9 mouse cellular contexts compared by ENCODE assay signal in genomic region chr2:181644361-181644760, GRCm38 (mm10). TPM values are rescaled to one million over a fixed set of nuclear protein-coding genes. Genes with fewer than 3 reads are reported as not detected.
DNase-seq lines count a peak whose midpoint lies in the region; ATAC-seq and TF ChIP-seq lines count a peak whose summit lies in the region.
"Had no signal": no experiment of that assay in that cellular context is flagged by ENCODE, and none has a peak within 500 bp of the region (broad histone marks: within the 10 kb centered on the region; RNA-seq: fewer than 3 reads in every experiment).

No protein-coding gene starts in this region.

- no peak overlapping the region for H3K9ac ChIP-seq in forebrain, embryonic 13.5 days
- no peak overlapping the region for H3K9ac ChIP-seq in kidney, postnatal 0 days (ENCODE audit: low read depth, low read length)

- no peaks in the 10 kb centered on the region for H3K27me3 ChIP-seq in forebrain, embryonic 10.5 days (ENCODE audit: poor library complexity, severe bottlenecking)
- no peaks in the 10 kb centered on the region for H3K27me3 ChIP-seq in forebrain, embryonic 13.5 days
- H3K27me3 ChIP-seq in kidney, postnatal 0 days (ENCODE audit: insufficient read depth, low read length) = no peaks in the 10 kb centered on the region

- TF ChIP-seq CTCF in kidney, postnatal 0 days (IDR thresholded peaks at IDR 0.05; ENCODE audit: low read depth) = peak; percentile 82

- peaks cover 96% of the 10 kb centered on the region for H3K36me3 ChIP-seq in forebrain, embryonic 10.5 days (replicated peaks)
- peaks cover 88% of the 10 kb centered on the region for H3K36me3 ChIP-seq in forebrain, embryonic 13.5 days (ENCODE audit: poor library complexity, severe bottlenecking)
- H3K36me3 ChIP-seq in kidney, postnatal 0 days (ENCODE audit: insufficient read depth, low read length) = peaks cover 61% of the 10 kb centered on the region

- no peak overlapping the region for H3K4me3 ChIP-seq in forebrain, embryonic 10.5 days
- H3K4me3 ChIP-seq in forebrain, embryonic 13.5 days = no peak overlapping the region
- no peak overlapping the region for H3K4me3 ChIP-seq in kidney, postnatal 0 days (replicated peaks; ENCODE audit: low read depth, low read length)

- no peak for ATAC-seq in forebrain, embryonic 13.5 days
- no peak for ATAC-seq in kidney, postnatal 0 days (replicated peaks; ENCODE audit: low FRiP score, low read depth)
- ATAC-seq in megakaryocyte-erythroid progenitor cell, adult 5-6 weeks (replicated peaks; ENCODE audit: low FRiP score, low TSS enrichment, poor library complexity, severe bottlenecking) = peak; percentile 73

- H3K27ac ChIP-seq in forebrain, embryonic 10.5 days = no peak overlapping the region
- no peak overlapping the region for H3K27ac ChIP-seq in forebrain, embryonic 13.5 days
- no peak overlapping the region for H3K27ac ChIP-seq in kidney, postnatal 0 days

- DNase-seq in forebrain, embryonic 10.5 days (ENCODE audit: extremely low spot score, low spot score) = peak; percentile 39
- peak; percentile 28 to 35 for DNase-seq in right cerebral cortex, adult 2 months (ENCODE audit: low spot score in 2 of 2)
- no peak for DNase-seq in right cerebral cortex, adult 18-20 months
- DNase-seq in cerebellum, postnatal 36 days = peak; percentile 38 to 42
- peak; percentile 63 for DNase-seq in kidney, postnatal 0 days (ENCODE audit: low spot score)
- no peak for DNase-seq in layer of hippocampus, postnatal 14 days (ENCODE audit: low spot score in 2 of 2)

- no peak overlapping the region for H3K4me2 ChIP-seq in forebrain, embryonic 13.5 days
- H3K4me2 ChIP-seq in kidney, postnatal 0 days (ENCODE audit: low read length) = no peak overlapping the region

- 91% methylated on average over 2 of the region's 2 CpGs for WGBS in forebrain, embryonic 10.5 days
- WGBS in forebrain, embryonic 13.5 days = 89% methylated on average over 2 of the region's 2 CpGs
- 95% methylated on average over 2 of the region's 2 CpGs for WGBS in kidney, postnatal 0 days

- no peaks in the 10 kb centered on the region for H3K9me3 ChIP-seq in forebrain, embryonic 10.5 days
- H3K9me3 ChIP-seq in forebrain, embryonic 13.5 days (replicated peaks) = no peaks in the 10 kb centered on the region
- H3K9me3 ChIP-seq in kidney, postnatal 0 days (replicated peaks; ENCODE audit: low read length) = no peaks in the 10 kb centered on the region

- no peaks in the 10 kb centered on the region for H3K4me1 ChIP-seq in forebrain, embryonic 10.5 days
- no peaks in the 10 kb centered on the region for H3K4me1 ChIP-seq in forebrain, embryonic 13.5 days
- H3K4me1 ChIP-seq in kidney, postnatal 0 days (replicated peaks; ENCODE audit: insufficient read depth, low read length) = no peaks in the 10 kb centered on the region

RNA-seq across cellular contexts. Expression of gene Gm29797, which starts 12.5 kb away (rescaled TPM):
- polyA plus RNA-seq in forebrain, embryonic 10.5 days (2016; fragmentation: Nextera tagmentation; extraction: Ambion mirVana) = 0.21 and 0.26 TPM in 2 replicates
- 0.23 TPM in 1 of 2 replicates, not detected in the other for polyA plus RNA-seq in forebrain, embryonic 13.5 days (2015; fragmentation: Nextera tagmentation; extraction: Ambion mirVana)
- polyA plus RNA-seq in kidney, postnatal 0 days (2015; fragmentation: Nextera tagmentation; extraction: Ambion mirVana) = not detected in 2 replicates
- total RNA-seq in megakaryocyte-erythroid progenitor cell, adult 5-6 weeks (2014; fragmentation: Nextera tagmentation) = not detected in 2 replicates
- not detected in 2 replicates for total RNA-seq in megakaryocyte-erythroid progenitor cell, adult 5-6 weeks (2017)
- total RNA-seq in layer of hippocampus, postnatal 14 days (2021) = not detected
- polyA plus RNA-seq: stomach, embryonic 16.5 days had no signal

RNA-seq across cellular contexts. Expression of gene Sox18, which starts 27.1 kb away (rescaled TPM):
- polyA plus RNA-seq in forebrain, embryonic 10.5 days (2016; fragmentation: Nextera tagmentation; extraction: Ambion mirVana) = 19.7 and 21.2 TPM in 2 replicates
- 11.6 and 13.0 TPM in 2 replicates for polyA plus RNA-seq in forebrain, embryonic 13.5 days (2015; fragmentation: Nextera tagmentation; extraction: Ambion mirVana)
- polyA plus RNA-seq in kidney, postnatal 0 days (2015; fragmentation: Nextera tagmentation; extraction: Ambion mirVana) = 56.6 and 62.2 TPM in 2 replicates
- not detected in 2 replicates for total RNA-seq in megakaryocyte-erythroid progenitor cell, adult 5-6 weeks (2014; fragmentation: Nextera tagmentation)
- total RNA-seq in megakaryocyte-erythroid progenitor cell, adult 5-6 weeks (2017) = not detected in 2 replicates
- total RNA-seq in layer of hippocampus, postnatal 14 days (2021) = 10 to 100 TPM; 14.4 to 15.6 TPM

RNA-seq across cellular contexts. Expression of gene Tcea2, which starts 35.7 kb away (rescaled TPM):
- 17.0 and 18.7 TPM in 2 replicates for polyA plus RNA-seq in forebrain, embryonic 10.5 days (2016; fragmentation: Nextera tagmentation; extraction: Ambion mirVana)
- polyA plus RNA-seq in forebrain, embryonic 13.5 days (2015; fragmentation: Nextera tagmentation; extraction: Ambion mirVana) = 31.0 and 35.9 TPM in 2 replicates
- 22.6 and 23.4 TPM in 2 replicates for polyA plus RNA-seq in kidney, postnatal 0 days (2015; fragmentation: Nextera tagmentation; extraction: Ambion mirVana)
- total RNA-seq in megakaryocyte-erythroid progenitor cell, adult 5-6 weeks (2014; fragmentation: Nextera tagmentation) = 8.2 and 9.0 TPM in 2 replicates
- 3.4 and 4.5 TPM in 2 replicates for total RNA-seq in megakaryocyte-erythroid progenitor cell, adult 5-6 weeks (2017)
- total RNA-seq in layer of hippocampus, postnatal 14 days (2021) = 10 to 100 TPM; 51.2 to 59.4 TPM

RNA-seq across cellular contexts. Expression of gene Samd10, which starts 45.3 kb away (rescaled TPM):
- 31.0 and 31.6 TPM in 2 replicates for polyA plus RNA-seq in forebrain, embryonic 10.5 days (2016; fragmentation: Nextera tagmentation; extraction: Ambion mirVana)
- 88.7 and 105 TPM in 2 replicates for polyA plus RNA-seq in forebrain, embryonic 13.5 days (2015; fragmentation: Nextera tagmentation; extraction: Ambion mirVana)
- polyA plus RNA-seq in kidney, postnatal 0 days (2015; fragmentation: Nextera tagmentation; extraction: Ambion mirVana) = 26.9 and 27.4 TPM in 2 replicates
- 1.6 and 3.5 TPM in 2 replicates for total RNA-seq in megakaryocyte-erythroid progenitor cell, adult 5-6 weeks (2014; fragmentation: Nextera tagmentation)
- total RNA-seq in megakaryocyte-erythroid progenitor cell, adult 5-6 weeks (2017) = 0.80 and 2.5 TPM in 2 replicates
- 10 to 100 TPM; 14.6 to 19.5 TPM for total RNA-seq in layer of hippocampus, postnatal 14 days (2021)

RNA-seq across cellular contexts. Expression of gene Rgs19, which starts 49.4 kb away (rescaled TPM):
- polyA plus RNA-seq in forebrain, embryonic 10.5 days (2016; fragmentation: Nextera tagmentation; extraction: Ambion mirVana) = 75.0 and 81.6 TPM in 2 replicates
- 45.3 and 45.4 TPM in 2 replicates for polyA plus RNA-seq in forebrain, embryonic 13.5 days (2015; fragmentation: Nextera tagmentation; extraction: Ambion mirVana)
- 38.9 and 41.7 TPM in 2 replicates for polyA plus RNA-seq in kidney, postnatal 0 days (2015; fragmentation: Nextera tagmentation; extraction: Ambion mirVana)
- 55.6 and 78.0 TPM in 2 replicates for total RNA-seq in megakaryocyte-erythroid progenitor cell, adult 5-6 weeks (2014; fragmentation: Nextera tagmentation)
- 20.5 and 23.7 TPM in 2 replicates for total RNA-seq in megakaryocyte-erythroid progenitor cell, adult 5-6 weeks (2017)
- 10 to 100 TPM; 41.5 to 44.4 TPM for total RNA-seq in layer of hippocampus, postnatal 14 days (2021)

Comparison
In these comparisons a context has a peak if more than half of its experiments do, and no peak if none do; other contexts are left out.
1. DNase-seq: peak in forebrain, embryonic 10.5 days (single experiment), right cerebral cortex, adult 2 months (2 of 2), cerebellum, postnatal 36 days (2 of 2) and kidney, postnatal 0 days (single experiment); none in right cerebral cortex, adult 18-20 months (single experiment) and layer of hippocampus, postnatal 14 days (0 of 2).